Mouse (Mus musculus) ovary, adult 18-20 months (tissue): ENCODE measurements around the gene Lmtk2.

Experiments
- DNase-seq: peaks from one replicate; pipeline ENCODE4 v3.0.0; 2022; ENCODE audit warnings: low spot score, mixed read lengths

The Lmtk2 gene

GRCm38 (mm10) chr5:144100149-144100935 lies at the start of gene Lmtk2:
Gene Lmtk2 (plus strand): TSS chr5:144100436.
- peak; percentile 92 for DNase-seq

- DNase-seq = no peak
These were observed 49.0 kb upstream of the Lmtk2 start for GRCm38 (mm10) chr5:144051268-144051667.

DNA sequence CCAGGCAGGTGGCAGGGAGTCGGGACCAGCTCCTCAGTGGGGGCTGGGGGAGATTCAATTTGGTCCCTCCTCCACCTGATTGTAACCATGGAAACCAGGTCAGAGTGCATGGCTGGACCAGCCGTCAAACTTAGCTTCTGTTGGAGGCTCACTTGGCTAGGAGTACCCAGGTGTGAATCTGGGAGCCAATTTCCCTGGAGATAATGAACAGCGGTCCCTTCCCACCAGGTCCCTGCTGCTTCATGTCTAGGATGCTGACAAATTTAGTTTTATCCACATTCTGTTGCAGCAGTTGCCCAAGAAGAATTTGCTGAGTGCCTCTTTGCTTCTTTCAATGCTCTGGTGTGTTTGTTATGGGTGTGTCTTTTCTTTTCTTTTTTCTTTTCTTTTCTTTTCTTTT lies 46.8 kb upstream of the Lmtk2 start:
- DNase-seq = no peak

DNA sequence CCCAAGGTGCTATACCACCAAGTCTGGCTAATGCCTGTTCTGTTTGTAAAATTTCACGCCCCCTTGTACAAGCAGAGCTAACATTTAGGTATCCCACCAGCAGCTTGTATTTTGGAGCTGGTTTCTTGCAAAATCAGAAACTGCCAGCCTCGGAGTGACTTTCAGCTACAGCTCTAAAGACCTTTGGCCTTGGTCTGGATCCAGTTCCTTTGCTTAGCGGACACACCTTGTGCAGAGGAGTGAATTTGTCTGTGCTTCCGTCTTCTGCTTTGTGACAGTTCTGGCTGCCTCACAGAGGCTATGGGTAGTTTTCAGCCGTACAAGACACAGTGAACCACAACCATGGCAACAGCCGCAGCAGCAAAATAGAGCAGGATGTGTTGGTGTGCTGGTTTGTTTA lies 45.9 kb upstream of the Lmtk2 start:
- DNase-seq = no peak

DNA sequence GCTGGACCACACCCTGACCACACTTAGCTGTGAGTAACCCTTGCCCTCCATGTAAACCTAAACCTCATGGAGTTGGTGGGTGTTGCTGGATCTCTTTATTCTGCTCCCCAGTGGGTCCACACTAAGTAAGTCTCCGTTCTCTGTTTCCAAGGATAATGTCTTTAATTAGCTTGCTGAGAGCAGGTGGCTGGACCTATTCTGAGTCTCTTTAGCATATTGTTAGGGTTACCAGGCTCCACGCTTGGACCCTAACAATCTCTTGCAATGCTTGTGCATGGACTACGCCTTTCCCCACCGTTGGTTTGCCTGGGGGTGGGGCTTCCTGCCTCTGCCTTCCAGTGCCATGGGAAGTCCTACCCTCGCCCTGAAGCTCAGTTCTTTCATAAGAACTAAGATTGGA lies 36.1 kb upstream of the Lmtk2 start:
- no peak for DNase-seq

- DNase-seq = no peak
These were observed 34.2 kb upstream of the Lmtk2 start for GRCm38 (mm10) chr5:144066036-144066435.

DNA sequence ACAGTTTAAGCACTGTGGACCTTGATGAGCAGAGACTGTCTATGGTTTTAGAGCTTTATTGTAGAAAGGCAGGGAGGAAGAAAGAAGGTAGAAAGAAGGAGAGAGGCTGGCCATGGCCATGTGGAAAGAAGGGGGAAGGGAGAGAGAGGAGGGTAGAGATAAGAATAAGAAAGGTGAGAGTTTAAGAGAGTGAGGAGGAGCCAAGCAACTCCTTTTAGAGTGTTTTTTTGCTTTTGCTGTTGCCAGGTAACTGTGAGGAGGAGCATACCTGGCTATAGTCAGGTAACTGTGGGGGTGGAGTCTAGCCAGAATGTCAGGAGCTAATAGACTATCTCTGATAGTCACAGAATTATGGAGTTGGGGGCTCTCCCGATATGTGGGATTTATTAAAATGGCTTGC lies 30.2 kb upstream of the Lmtk2 start:
- no peak for DNase-seq

DNA sequence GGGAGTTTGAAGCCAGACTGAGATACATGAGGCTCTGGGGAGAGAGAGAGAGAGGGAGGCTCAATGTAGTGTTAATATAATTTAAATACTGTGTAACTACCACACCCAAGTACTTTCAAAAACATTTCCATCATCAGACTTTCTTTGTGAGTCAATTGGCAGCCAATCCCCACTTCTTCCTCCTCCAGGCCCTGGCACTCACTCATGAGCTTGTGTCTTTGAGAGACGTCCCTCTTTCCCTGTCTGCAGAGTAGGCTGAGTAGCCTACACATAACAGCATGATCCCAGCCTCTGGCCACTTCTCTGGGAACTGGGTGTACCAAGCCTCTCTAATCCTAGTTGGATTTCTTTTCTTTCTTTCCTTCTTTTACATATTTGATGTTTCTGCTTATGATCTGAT lies 29.0 kb upstream of the Lmtk2 start:
- no peak for DNase-seq

- DNase-seq = no peak
These were observed 22.7 kb upstream of the Lmtk2 start for GRCm38 (mm10) chr5:144077541-144077940.

DNA sequence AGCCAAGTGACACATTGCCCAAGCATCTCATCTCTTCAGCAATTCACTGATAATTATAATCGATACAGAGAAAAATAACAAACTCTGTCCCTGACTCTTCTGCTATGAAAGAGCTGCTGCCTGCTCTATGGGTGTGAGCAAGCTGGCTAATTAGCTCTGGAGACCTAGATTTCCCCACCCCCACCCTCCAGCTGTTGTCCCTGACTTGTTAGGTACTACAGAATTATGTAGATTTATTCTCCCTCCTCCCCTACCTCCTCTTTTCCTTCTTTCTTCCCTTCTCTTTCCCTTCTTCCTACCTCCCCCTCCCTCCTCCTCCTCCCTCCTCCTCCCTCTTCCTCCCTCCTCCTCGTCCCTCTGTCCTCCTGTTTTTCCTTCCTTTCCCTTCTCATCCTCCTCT lies 19.4 kb upstream of the Lmtk2 start:
- no peak for DNase-seq

GRCm38 (mm10) chr5:144082006-144082405 lies 18.2 kb upstream of the Lmtk2 start:
- DNase-seq = no peak

- DNase-seq = no peak
These were observed 16.7 kb upstream of the Lmtk2 start for GRCm38 (mm10) chr5:144083521-144083920.

GRCm38 (mm10) chr5:144084271-144084670 lies 16.0 kb upstream of the Lmtk2 start:
- no peak for DNase-seq

- no peak for DNase-seq
These were observed 14.5 kb upstream of the Lmtk2 start for GRCm38 (mm10) chr5:144085696-144086095.

DNA sequence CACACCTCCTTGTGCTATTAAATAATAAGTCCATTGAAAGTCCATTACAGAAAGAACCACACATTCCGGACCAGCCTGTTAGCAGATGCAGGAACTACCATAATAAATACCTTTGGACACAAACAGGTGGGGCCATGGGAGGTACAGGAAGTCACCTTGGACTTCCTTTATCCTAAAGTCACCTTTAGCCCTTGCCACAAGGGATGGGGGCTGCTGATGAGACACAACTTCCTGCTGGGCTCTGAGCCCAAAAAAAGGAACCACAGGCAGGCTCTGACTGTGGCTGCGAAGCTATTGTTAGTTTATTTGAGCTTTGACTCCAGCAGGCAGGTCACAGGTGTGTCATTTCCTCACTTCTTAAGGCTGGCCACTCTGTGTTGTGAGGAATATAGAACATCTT lies 13.7 kb upstream of the Lmtk2 start:
- DNase-seq = no peak

GRCm38 (mm10) chr5:144088354-144088753 lies 11.9 kb upstream of the Lmtk2 start:
- DNase-seq = no peak

- DNase-seq = no peak
These were observed 4.7 kb upstream of the Lmtk2 start for GRCm38 (mm10) chr5:144095461-144095970.

GRCm38 (mm10) chr5:144097902-144098639 lies 2.2 kb upstream of the Lmtk2 start:
- no peak for DNase-seq

GRCm38 (mm10) chr5:144098640-144098929 lies 1.7 kb upstream of the Lmtk2 start:
- DNase-seq = no peak

- no peak for DNase-seq
These were observed 712 bp downstream of the Lmtk2 start for GRCm38 (mm10) chr5:144100948-144101347.

- DNase-seq = no peak
These were observed 4.8 kb downstream of the Lmtk2 start for GRCm38 (mm10) chr5:144105070-144105469.

DNA sequence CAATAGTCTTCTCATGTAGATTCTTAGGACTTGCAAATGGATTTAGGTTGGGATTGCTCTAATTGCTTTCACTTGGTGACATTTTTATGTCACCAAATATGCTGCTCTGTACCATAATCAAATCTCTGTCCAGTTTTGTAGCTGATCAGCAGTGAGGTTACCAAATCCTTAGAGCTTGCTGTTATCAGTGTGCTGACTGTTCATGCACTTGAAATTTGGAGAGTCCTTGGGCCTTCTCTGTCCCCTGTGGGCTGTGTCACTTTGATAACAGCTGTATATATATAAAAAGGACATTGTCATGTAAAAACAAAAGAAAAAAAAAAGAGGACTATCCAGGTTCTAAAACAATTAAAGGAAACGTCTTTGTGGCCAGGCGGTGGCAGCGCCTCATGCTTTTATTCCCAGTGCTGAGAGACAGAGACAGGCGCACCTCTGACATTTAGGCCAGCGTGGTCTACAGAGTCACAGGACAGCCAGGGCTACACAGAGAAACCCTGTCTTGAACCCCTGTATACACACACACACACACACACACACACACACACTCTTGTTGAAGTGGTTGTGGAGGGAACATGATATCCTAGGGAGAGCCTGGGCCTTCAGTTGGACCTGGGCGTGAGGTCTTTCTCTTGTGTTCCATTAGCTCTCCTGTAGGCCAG lies 5.4 kb downstream of the Lmtk2 start:
- no peak for DNase-seq

DNA sequence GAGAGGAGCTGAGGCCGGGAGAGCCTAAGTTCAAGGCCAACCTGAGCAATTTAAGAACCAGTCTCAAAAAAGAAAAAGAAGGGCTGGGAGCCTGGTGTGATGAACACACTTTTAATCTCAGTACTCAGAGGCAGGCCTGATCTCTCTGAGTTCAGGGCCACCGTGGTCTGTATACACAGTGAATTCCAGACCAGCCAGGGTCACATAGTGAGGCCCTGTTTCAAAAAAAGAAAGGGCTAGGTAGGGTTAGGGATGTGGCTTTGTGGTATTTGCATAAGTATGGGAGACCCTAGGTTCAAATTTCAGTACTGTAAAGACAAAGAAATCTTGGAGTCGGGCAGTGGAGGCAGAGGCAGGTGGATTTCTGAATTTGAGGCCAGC lies 5.9 kb downstream of the Lmtk2 start:
- no peak for DNase-seq
